Mouse (Mus musculus) ES-E14 (cell line): ENCODE results near the gene Pla2g6.

Experiments used
- CHD2 ChIP-seq: IDR thresholded peaks from 2 replicates; pipeline ENCODE4 v1.6.1; 2014; ENCODE audit warnings: mild to moderate bottlenecking, low read depth, low read length, inconsistent platforms
- HCFC1 ChIP-seq: IDR thresholded peaks from 2 replicates; pipeline ENCODE4 v1.6.1; 2012; ENCODE audit warnings: low read length, inconsistent platforms, borderline replicate concordance; ENCODE audit not compliant: insufficient read depth
- MAFK ChIP-seq: IDR thresholded peaks from 2 replicates; pipeline ENCODE4 v1.6.1; 2014; ENCODE audit warnings: mild to moderate bottlenecking, low read depth, low read length, inconsistent platforms; ENCODE audit not compliant: insufficient read depth
- ZC3H11A ChIP-seq: IDR thresholded peaks from 2 replicates; pipeline ENCODE4 v1.6.1; 2012; ENCODE audit warnings: low read depth, mild to moderate bottlenecking, inconsistent platforms, low read length, borderline replicate concordance
- ZNF384 ChIP-seq: IDR thresholded peaks from 2 replicates; pipeline ENCODE4 v1.6.1; 2012; ENCODE audit warnings: low read depth, low read length, inconsistent platforms

- TF ChIP-seq ZC3H11A (no peak), ZNF384 (no peak), HCFC1 (no peak), CHD2 (no peak), MAFK (no peak)
These were observed 14.3 kb downstream of the Pla2g6 start for GRCm38 (mm10) chr15:79313848-79314369.
